Mouse (Mus musculus) liver, postnatal 0 days (tissue): ENCODE results near the gene Apc2. TPM values are rescaled to one million over a fixed set of nuclear protein-coding genes. Genes with fewer than 3 reads are reported as not detected.

ENCODE experiments used
- ATAC-seq: fragments of 200-750 bp; cut with Nextera tagmentation; 2 replicates; pipeline ENCODE4 v1.8.0; 2017; ENCODE audit warnings: mild to moderate bottlenecking, moderate library complexity
- DNase-seq: peaks from one replicate; pipeline ENCODE4 v3.0.0-alpha.2; 2016
- H3K27ac ChIP-seq: fragments of 300-500 bp; sonication (generic); 2 replicates; pipeline ENCODE4 v1.5.1; 2014; ENCODE audit warnings: antibody characterized with exemption, moderate library complexity, mild to moderate bottlenecking, low read depth
- H3K27me3 ChIP-seq: fragments of 300-500 bp; sonication (generic); 2 replicates; pipeline ENCODE4 v1.6.1; 2014; ENCODE audit warnings: low read length, control low read depth, mixed read lengths; ENCODE audit not compliant: insufficient read depth
- H3K36me3 ChIP-seq: fragments of 300-500 bp; sonication (generic); replicated peaks from 2 replicates; pipeline ENCODE4 v1.6.1; 2014; ENCODE audit warnings: mild to moderate bottlenecking, control low read depth, low read length, moderate library complexity, mixed read lengths; ENCODE audit not compliant: insufficient read depth
- H3K4me1 ChIP-seq: fragments of 300-500 bp; sonication (generic); 2 replicates; pipeline ENCODE4 v1.6.1; 2014; ENCODE audit warnings: antibody characterized with exemption, mild to moderate bottlenecking, control low read depth; ENCODE audit not compliant: insufficient read depth
- H3K4me2 ChIP-seq: fragments of 300-500 bp; sonication (generic); 2 replicates; pipeline ENCODE4 v1.6.1; 2014; ENCODE audit warnings: low read depth, mild to moderate bottlenecking, low read length, moderate library complexity, mixed read lengths
- H3K4me3 ChIP-seq: fragments of 300-500 bp; sonication (generic); 2 replicates; pipeline ENCODE4 v1.5.1; 2014; ENCODE audit warnings: low read depth, low read length
- H3K9ac ChIP-seq: fragments of 300-500 bp; sonication (generic); replicated peaks from 2 replicates; pipeline ENCODE4 v1.6.1; 2014; ENCODE audit warnings: mild to moderate bottlenecking, moderate library complexity
- H3K9me3 ChIP-seq: fragments of 300-500 bp; sonication (generic); 2 replicates; pipeline ENCODE4 v1.6.1; 2016; ENCODE audit warnings: mild to moderate bottlenecking, control low read depth, low read length, mixed read lengths
- CTCF ChIP-seq: sonication (generic); IDR thresholded peaks from 2 replicates; pipeline ENCODE4 v1.5.1; 2016; ENCODE audit warnings: antibody characterized with exemption, low read depth
- EP300 ChIP-seq: IDR thresholded peaks from 2 replicates; pipeline ENCODE4 v1.6.1; 2016; ENCODE audit warnings: antibody characterized with exemption, low read depth, mild to moderate bottlenecking
- WGBS: fragments of 180-500 bp; shearing (Covaris S2); extraction: QIAGEN DNeasy Blood & Tissue Kit; methylation state at CpG from one replicate; pipeline ENCODE4 v1.1.7; 2014; ENCODE audit not compliant: insufficient replicate concordance; 5-methylcytosine and 5-hydroxymethylcytosine counted together
- microRNA-seq: library from miRNA; unstranded; fragments of <30 nt; microRNA quantifications from one replicate; pipeline ENCODE4, GENCODE M21; 2016
- polyA plus RNA-seq: library from polyadenylated mRNA; unstranded; fragments of >200 nt; fragmentation: Nextera tagmentation; extraction: Ambion mirVana; gene quantifications from 2 replicates; pipeline ENCODE4 v1.2.1, GENCODE M21; 2015

The Apc2 gene
- polyA plus RNA-seq, 1 experiment from 2014 or later = 0.05 TPM

DNA sequence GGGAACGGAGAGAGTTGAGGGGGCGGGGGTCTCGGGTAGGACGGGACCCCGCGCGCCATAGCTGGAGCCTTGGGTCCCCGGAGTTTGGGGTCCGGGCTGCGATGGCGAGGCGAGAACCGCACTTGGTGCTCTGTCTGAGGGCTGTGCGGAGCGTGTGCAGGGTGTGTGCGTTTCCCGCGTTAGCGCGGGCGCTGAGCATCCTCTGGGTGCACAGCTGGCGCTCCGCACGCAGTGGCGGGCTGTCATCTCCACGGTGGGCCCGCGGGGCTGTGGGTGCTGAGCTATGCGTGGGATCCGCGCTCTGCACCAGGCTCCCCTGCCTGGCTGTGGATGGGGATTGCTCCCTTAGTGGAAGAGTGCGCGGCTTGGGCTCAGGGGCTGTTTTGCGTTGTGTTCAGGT lies 61.0 kb downstream of the Apc2 start:
- no peak overlapping the region for H3K27ac ChIP-seq
- no peaks in the 10 kb centered on the region for H3K36me3 ChIP-seq
- TF ChIP-seq EP300 (no peak), CTCF (no peak)
- peaks cover 67% of the 10 kb centered on the region for H3K27me3 ChIP-seq
- no peak overlapping the region for H3K4me2 ChIP-seq
- peaks cover 3% of the 10 kb centered on the region for H3K4me1 ChIP-seq
- no peak for ATAC-seq
- DNase-seq = no peak
- H3K4me3 ChIP-seq = no peak overlapping the region
- H3K9me3 ChIP-seq = no peaks in the 10 kb centered on the region
- 3% methylated on average over 33 of the region's 34 CpGs for WGBS
- H3K9ac ChIP-seq = no peak overlapping the region

GRCm38 (mm10) chr10:80357336-80357735 lies 61.6 kb downstream of the Apc2 start:
- Histone ChIP-seq H3K36me3 (no peaks in the 10 kb centered on the region), H3K4me1 (peaks cover 3% of the 10 kb centered on the region), H3K9ac (no peak overlapping the region), H3K4me3 (no peak overlapping the region), H3K27ac (no peak overlapping the region), H3K4me2 (peak overlapping the region; percentile 58; the same call in 1 of the 2 replicates), H3K27me3 (peaks cover 67% of the 10 kb centered on the region), H3K9me3 (no peaks in the 10 kb centered on the region)
- ATAC-seq = no peak
- no peak for TF ChIP-seq EP300
- TF ChIP-seq CTCF = no peak
- 24% methylated on average over 7 of the region's 7 CpGs for WGBS
- no peak for DNase-seq

DNA sequence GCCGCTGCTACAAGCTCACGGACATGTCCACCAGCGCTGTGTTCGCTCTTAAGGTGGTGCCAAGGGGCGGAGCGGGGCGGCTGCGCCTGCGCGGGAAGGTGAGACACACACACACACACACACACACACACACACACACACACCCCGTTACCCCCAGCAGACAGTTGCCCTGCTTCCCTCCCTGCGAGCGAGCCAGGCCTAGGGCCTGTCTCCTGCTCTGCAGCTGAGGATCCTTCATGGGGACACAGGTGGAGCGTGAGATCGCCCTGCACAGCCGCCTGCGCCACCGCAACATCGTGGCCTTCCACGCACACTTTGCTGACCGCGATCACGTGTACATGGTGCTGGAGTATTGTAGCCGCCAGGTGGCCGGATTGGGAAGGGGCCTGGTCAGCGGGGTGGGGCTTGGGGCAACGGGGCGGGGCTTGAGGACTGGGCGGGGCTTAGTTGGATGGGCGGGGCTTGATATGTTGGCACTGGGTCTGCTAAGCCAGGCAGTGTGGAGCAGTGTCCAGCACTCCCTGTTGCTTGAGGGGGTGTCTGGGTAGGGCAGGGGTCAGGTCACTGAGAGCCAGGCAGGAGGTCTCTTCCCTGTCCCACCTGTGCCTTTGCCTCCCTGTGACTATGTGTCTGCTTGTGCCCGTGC lies 62.3 kb downstream of the Apc2 start:
- H3K27me3 ChIP-seq = peaks cover 64% of the 10 kb centered on the region
- ATAC-seq = peak; percentile 79
- H3K27ac ChIP-seq = no peak overlapping the region
- H3K4me3 ChIP-seq = no peak overlapping the region
- H3K4me2 ChIP-seq = peak overlapping the region; percentile 58
- WGBS = 5% methylated on average over 31 of the region's 31 CpGs
- peaks cover 3% of the 10 kb centered on the region for H3K4me1 ChIP-seq
- H3K9ac ChIP-seq = no peak overlapping the region
- no peaks in the 10 kb centered on the region for H3K36me3 ChIP-seq
- H3K9me3 ChIP-seq = no peaks in the 10 kb centered on the region
- TF ChIP-seq CTCF = peak; percentile 33
- TF ChIP-seq EP300 = no peak
- peak; percentile 63 for DNase-seq

DNA sequence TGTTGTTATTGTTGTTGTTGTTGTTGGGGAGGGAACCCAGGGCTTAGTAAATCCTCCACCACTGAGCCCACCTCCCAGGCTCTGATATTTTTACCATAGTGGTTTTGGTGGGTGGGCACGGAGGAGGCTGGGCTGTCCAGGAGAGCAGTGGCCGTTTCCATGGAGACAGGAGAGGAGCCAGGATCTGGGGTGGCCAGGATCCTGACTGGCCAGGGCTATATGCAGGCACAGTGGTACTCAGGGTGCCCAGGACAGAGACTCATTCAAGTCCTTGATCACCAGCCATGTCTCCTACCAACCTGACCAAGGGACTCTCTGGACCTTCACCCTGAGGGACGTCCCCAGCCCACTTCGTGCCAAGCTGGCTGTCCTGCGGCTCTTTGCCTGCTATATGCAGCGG lies 68.0 kb downstream of the Apc2 start:
- no peaks in the 10 kb centered on the region for H3K9me3 ChIP-seq
- H3K4me1 ChIP-seq = no peaks in the 10 kb centered on the region
- H3K4me2 ChIP-seq = no peak overlapping the region
- H3K36me3 ChIP-seq = no peaks in the 10 kb centered on the region
- H3K27ac ChIP-seq = no peak overlapping the region
- TF ChIP-seq EP300 (no peak), CTCF (no peak)
- ATAC-seq = no peak
- WGBS = 52% methylated on average over 6 of the region's 6 CpGs
- H3K9ac ChIP-seq = no peak overlapping the region
- no peak for DNase-seq
- H3K4me3 ChIP-seq = no peak overlapping the region
- H3K27me3 ChIP-seq = peaks cover 29% of the 10 kb centered on the region; the same call in 1 of the 2 replicates

- ATAC-seq = no peak
- 60% methylated on average over 6 of the region's 6 CpGs for WGBS
- no peaks in the 10 kb centered on the region for H3K36me3 ChIP-seq
- H3K27me3 ChIP-seq = peaks cover 16% of the 10 kb centered on the region; the same call in 1 of the 2 replicates
- no peak overlapping the region for H3K9ac ChIP-seq
- H3K27ac ChIP-seq = no peak overlapping the region
- no peaks in the 10 kb centered on the region for H3K4me1 ChIP-seq
- DNase-seq = no peak
- H3K4me3 ChIP-seq = no peak overlapping the region
- H3K9me3 ChIP-seq = no peaks in the 10 kb centered on the region
- no peak for TF ChIP-seq EP300
- TF ChIP-seq CTCF = no peak
- H3K4me2 ChIP-seq = no peak overlapping the region
Observed at GRCm38 (mm10) chr10:80365736-80366135, 70.0 kb downstream of the Apc2 start.

Small RNAs within 50 kb of the gene (microRNA-seq; reads per million reads assigned to microRNA genes)
- gene Mir6911 = not detected

Other genes with a start within 250 kb of the Apc2 start
- 537 and 560 TPM in 2 replicates for gene Gpx4, start 248.8 kb upstream of the Apc2 start, polyA plus RNA-seq
- 7.4 and 8.7 TPM in 2 replicates for gene Sbno2, start 190.4 kb upstream of the Apc2 start, polyA plus RNA-seq
- 9.1 and 11.2 TPM in 2 replicates for gene Stk11, start 180.2 kb upstream of the Apc2 start, polyA plus RNA-seq
- 537 and 576 TPM in 2 replicates for gene Atp5d, start 157.3 kb upstream of the Apc2 start, polyA plus RNA-seq
- gene Cbarp, start 155.1 kb upstream of the Apc2 start, polyA plus RNA-seq = 0.11 and 0.18 TPM in 2 replicates
- 3.0 and 4.3 TPM in 2 replicates for gene Midn, start 147.7 kb upstream of the Apc2 start, polyA plus RNA-seq
- gene Cirbp, start 130.0 kb upstream of the Apc2 start, polyA plus RNA-seq = 87.0 and 93.3 TPM in 2 replicates
- gene 1600002K03Rik, start 123.0 kb upstream of the Apc2 start, polyA plus RNA-seq = 6.7 and 6.8 TPM in 2 replicates
- gene Efna2, start 116.5 kb upstream of the Apc2 start, polyA plus RNA-seq = 0.15 and 0.18 TPM in 2 replicates
- 9.8 and 13.3 TPM in 2 replicates for gene Mum1, start 69.5 kb upstream of the Apc2 start, polyA plus RNA-seq
- gene Ndufs7, start 46.9 kb upstream of the Apc2 start, polyA plus RNA-seq = 313 and 321 TPM in 2 replicates
- 93.9 and 101 TPM in 2 replicates for gene Gamt, start 35.0 kb upstream of the Apc2 start, polyA plus RNA-seq
- 19.5 and 21.8 TPM in 2 replicates for gene Dazap1, start 34.5 kb upstream of the Apc2 start, polyA plus RNA-seq
- 453 and 466 TPM in 2 replicates for gene Rps15, start 3.5 kb upstream of the Apc2 start, polyA plus RNA-seq
- gene 2310011J03Rik, start 24.6 kb downstream of the Apc2 start, polyA plus RNA-seq = 25.5 and 27.4 TPM in 2 replicates
- 5.6 TPM in 2 replicates for gene Pcsk4, start 33.5 kb downstream of the Apc2 start, polyA plus RNA-seq
- 167 and 174 TPM in 2 replicates for gene Reep6, start 34.0 kb downstream of the Apc2 start, polyA plus RNA-seq
- gene Adamtsl5, start 52.4 kb downstream of the Apc2 start, polyA plus RNA-seq = 1.5 and 1.8 TPM in 2 replicates
- gene Plk5, start 60.5 kb downstream of the Apc2 start, polyA plus RNA-seq = 0.08 and 0.20 TPM in 2 replicates
- gene Mex3d, start 91.7 kb downstream of the Apc2 start, polyA plus RNA-seq = 0.72 and 0.99 TPM in 2 replicates
- gene Mbd3, start 103.6 kb downstream of the Apc2 start, polyA plus RNA-seq = 33.4 and 33.5 TPM in 2 replicates
- gene Uqcr11, start 110.9 kb downstream of the Apc2 start, polyA plus RNA-seq = 753 and 771 TPM in 2 replicates
- 28.2 and 29.5 TPM in 2 replicates for gene Tcf3, start 137.7 kb downstream of the Apc2 start, polyA plus RNA-seq
- not detected in 2 replicates for gene Onecut3, start 198.9 kb downstream of the Apc2 start, polyA plus RNA-seq
- not detected in 2 replicates for gene Atp8b3, start 243.1 kb downstream of the Apc2 start, polyA plus RNA-seq